Mouse (Mus musculus) left cerebral cortex, adult 9 months (tissue): Measurements from ENCODE around the gene Mybph.
"Not testable (repeated sequence)": the region's sequence is repeated elsewhere in the genome, so short reads cannot be mapped to it uniquely, and the experiment has no call there.

Experiments used
- DNase-seq, 2 experiments: peaks; one replicate each; pipeline ENCODE4 v3.0.0; 2022; ENCODE audit warnings: low spot score in 2 of 2

Mybph gene

DNA sequence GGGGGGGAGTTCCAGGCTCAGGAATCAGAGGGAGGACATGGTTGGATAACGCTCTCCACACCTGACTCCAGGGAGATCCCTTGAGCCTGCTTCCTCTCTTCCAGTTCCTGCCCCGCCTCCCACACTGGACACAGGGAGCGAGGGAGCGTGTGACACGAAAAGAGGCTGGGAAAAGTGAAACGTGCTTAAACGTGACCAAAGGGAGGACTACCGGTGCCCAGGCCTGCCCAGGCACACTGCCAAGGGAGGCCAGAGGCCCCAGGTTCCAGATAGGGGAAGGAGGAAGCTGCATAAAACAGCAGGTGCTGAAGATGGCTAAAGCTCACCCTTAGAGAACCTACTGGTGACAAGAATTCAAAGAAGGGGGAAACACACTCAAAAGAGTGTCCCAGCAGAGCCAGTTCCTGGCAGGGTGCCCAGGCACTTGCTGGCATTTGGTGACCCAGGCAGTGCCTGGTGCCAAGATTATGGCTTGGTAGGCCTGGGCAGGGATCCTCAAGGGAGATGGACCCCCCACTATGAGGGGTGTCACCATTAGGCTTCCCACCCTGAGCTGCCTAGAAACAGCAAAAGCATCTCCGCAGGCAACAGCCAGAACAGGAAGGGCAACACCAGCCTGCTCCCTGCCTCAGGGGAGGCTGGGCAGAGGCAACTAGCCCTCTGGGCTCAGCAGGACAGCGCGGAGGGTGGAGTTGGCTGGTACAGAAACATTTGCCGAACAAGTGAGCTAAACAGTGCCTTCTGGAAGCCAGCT is 39.7 kb downstream of the Mybph start:
- peak in 1 of 2 experiments; percentile 80 for DNase-seq

DNA sequence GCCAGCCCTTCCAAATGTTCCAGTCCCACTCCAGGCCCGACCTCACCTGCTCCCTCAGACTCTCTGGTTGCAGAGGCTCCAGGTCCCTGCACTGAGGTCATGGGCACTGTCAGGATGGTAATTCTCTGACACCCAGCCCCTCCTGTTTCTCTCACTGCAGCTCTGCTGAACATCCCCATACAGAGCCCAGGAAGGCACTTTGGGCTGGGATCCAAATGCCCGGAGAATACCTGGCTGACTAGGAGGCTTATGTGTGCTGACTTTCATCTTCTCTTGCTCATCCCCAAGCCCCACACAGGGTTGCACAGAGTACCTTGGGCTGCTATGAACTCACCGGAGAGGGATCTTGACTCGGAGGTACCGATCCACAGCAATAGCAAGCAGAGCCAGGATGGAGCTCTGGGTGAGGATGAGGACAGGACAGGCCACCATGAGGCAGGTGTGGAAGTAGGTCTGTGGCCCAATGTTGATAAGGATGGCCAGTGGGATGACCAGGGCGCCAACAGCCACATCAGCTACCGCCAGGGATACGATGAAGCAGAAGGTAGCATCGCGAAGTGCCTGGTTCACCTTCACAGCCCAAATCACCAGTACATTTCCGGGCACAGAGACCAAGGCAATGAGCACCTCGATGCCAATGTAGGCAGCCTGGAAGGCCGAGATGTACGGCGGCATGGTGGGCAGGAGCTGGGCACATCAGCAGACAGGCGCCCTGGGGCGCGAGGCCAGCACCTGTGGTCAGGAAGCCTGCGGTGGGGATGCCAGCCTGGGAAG is 40.6 kb downstream of the Mybph start:
- DNase-seq = no peak

DNA sequence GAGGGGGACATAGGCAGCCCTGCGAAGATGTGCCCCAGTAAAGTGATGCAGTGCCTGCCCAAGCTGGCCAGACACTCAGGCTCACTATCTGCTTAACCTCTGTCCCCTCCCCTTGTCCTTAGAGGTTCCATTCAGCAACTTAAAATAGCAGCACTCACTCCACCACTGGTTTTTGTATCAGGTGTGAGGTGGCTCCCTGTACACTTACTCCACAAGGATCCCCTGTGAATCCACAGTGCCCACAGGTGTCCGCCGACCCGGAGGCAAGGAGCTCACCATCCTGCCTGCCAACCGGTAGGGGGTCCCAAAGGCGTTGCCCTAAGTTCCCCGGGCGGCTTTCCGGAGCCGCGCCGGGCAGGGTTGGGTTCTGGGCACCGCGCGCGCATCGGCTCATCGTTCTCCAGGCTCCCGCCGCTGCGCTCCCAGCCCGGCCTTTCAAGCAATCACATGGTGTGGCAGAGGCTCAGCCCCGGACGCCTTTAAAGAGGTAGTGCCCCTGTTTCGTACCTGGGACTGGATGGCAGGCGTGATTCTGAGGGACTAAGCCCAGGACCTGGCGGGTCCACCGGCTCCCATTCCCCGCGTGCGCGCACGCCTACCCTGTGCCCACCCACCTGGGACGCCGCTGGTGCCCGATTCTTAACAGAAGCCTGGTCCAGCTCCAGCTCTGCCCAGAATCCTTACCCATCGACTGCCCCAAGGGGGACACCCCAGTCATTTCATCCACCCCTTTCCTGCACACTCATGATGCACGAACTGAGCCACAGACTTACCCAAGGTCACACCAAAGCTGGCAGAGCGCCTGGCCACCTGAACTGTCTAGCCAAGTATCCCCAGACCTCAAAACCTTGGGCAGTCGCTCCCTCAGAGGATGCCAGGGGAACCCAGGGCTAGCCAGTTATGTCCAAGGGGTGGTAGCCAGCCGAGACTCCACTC is 41.5 kb downstream of the Mybph start:
- peak in 1 of 2 experiments; percentile 73 for DNase-seq

- no peak for DNase-seq
These were observed 42.2 kb downstream of the Mybph start, which contains the start of gene Adora1 for GRCm38 (mm10) chr1:134235391-134235921. Gene Adora1, minus strand, starts transcription at chr1:134235431.

DNA sequence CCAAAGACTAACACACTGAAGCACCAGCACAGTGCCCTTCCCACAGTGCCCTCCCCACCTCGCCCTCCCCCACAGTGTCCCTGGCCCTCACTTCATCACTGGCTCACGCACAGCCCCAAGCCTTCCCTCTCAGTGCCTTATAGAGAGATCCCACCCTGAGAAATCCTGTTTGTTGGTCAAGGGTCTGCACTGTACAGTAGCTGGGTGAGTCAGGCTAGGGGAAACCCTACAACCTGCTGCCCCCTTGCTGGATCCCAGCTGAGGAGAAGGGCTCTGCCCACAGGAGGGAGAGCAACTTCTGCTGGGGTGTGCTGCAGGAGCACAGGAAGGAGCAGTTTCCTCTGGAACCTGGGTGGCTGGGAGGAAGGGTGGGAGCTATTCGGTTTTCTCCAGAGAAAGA is 42.9 kb downstream of the Mybph start:
- DNase-seq = no peak

- no peak for DNase-seq
These were observed 44.2 kb downstream of the Mybph start for GRCm38 (mm10) chr1:134237438-134237837.

GRCm38 (mm10) chr1:134240701-134241100 is 47.5 kb downstream of the Mybph start:
- DNase-seq = no peak

DNA sequence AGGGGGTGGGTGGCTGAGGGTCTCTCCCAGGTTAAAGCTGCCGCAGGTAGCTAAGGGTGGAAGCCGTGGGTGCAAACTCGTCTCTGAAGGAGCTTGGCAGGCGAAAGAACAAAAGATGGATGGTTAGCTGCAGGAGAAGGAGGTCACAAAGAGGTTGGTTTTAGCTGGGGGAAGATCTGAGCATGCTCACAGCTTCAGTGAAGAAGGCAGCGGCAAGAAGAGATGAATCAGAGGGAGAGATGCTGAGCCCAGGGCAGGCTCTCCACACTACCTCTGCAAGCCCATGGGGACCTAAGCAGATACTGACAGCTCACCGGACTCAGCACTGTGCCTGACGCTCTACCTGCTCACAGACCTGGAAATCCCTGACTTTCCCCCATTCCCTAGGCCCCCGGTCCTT is 48.0 kb downstream of the Mybph start:
- DNase-seq = no peak

GRCm38 (mm10) chr1:134242286-134242685 is 49.0 kb downstream of the Mybph start:
- DNase-seq = no peak

GRCm38 (mm10) chr1:134243505-134243904 is 50.3 kb downstream of the Mybph start:
- DNase-seq = no peak

- DNase-seq = peak; percentile 76 to 95
These were observed 51.0 kb downstream of the Mybph start for GRCm38 (mm10) chr1:134243948-134244914.

DNA sequence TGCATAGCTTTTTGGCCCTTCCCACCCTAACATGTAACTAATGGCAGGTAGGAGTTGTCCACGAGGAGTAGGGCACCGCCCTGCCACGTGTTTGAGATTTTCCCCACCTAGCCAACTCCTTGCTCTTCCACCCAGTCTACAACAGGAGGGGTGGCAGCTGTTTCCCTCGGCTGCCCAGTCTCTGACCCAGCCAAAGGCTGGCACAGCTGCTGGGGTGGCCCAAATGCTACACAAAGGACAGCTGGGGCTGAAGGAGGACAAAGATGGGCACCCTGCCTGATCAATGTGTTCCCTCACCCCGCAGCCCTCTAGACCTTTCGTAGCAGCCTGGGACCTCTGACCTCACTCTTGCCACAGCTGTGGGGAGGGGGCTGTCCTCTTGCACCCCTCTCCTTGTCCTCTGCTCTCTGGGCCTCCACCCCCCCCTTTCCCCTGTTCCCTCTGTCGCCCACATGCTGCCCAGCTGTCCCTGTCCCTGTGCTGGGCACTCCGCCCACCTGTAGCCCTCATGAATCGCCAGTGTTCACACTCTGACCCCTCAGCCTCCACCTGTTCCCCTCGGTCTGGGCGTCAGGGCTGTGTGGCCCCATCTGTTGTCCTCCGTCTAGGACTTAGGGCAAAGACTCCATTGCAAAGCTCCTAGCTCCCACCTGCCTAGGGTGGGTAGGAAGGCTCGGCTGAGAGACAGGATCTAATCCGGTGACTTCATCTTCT is 51.9 kb downstream of the Mybph start:
- no peak for DNase-seq

DNA sequence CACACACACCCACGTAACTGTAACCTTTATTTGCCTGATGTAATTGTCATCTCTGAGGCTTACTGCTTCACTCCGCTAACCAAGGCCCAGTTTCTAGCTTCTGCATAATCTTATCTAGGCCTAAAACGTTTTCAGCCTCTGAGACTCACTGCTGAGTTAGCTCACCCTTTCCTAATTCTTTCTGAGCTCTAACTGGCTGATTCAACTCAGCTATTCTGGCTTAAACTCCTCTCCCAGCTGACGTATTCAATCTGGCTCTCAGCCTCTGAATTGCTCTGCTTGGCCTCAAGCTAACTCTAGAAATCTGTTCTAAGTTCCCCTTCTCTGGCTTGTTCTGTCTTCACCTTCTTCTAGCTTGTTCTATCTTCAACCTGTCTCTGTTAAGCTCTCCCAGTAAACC is 53.3 kb downstream of the Mybph start:
- peak in 1 of 2 experiments; percentile 35 for DNase-seq

DNA sequence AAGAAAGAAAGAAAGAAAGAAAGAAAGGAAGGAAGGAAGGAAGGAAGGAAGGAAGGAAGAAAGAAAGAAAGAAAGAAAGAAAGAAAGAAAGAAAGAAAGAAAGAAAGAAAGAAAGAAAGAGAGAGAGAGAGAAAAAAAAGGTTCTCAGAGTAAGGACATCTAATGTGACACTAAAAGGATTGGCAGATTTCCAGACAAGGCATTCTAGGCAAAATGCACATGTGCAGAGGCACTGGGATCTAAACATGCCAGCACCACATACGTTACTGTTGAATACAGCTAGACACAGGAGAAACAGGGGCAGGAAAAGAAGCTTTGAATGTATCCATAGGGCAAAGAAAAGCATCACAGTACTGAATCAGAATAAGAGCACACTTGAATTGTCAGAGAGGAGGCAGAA is 56.4 kb downstream of the Mybph start:
- DNase-seq = not testable (repeated sequence)
